Mouse (Mus musculus) hindbrain, embryonic 13.5 days (tissue): ENCODE measurements around the gene Sirpb1b. TPM values are rescaled to one million over a fixed set of nuclear protein-coding genes. Genes with fewer than 3 reads are reported as not detected.
"Not testable (repeated sequence)": the region's sequence is repeated elsewhere in the genome, so short reads cannot be mapped to it uniquely, and the experiment has no call there.

ENCODE experiments used
- ATAC-seq: fragments of 200-750 bp; cut with Nextera tagmentation; 2 replicates; pipeline ENCODE4 v1.8.0; 2017; ENCODE audit warnings: moderate TSS enrichment; ENCODE audit not compliant: low FRiP score
- H3K27ac ChIP-seq: fragments of 300-500 bp; sonication (generic); 2 replicates; pipeline ENCODE4 v1.5.1; 2015; ENCODE audit warnings: inconsistent platforms, mild to moderate bottlenecking, moderate library complexity
- H3K27me3 ChIP-seq: fragments of 300-500 bp; sonication (generic); 2 replicates; pipeline ENCODE4 v1.6.1; 2015; ENCODE audit warnings: mild to moderate bottlenecking, inconsistent platforms
- H3K36me3 ChIP-seq: fragments of 300-500 bp; sonication (generic); 2 replicates; pipeline ENCODE4 v1.6.1; 2015; ENCODE audit warnings: mild to moderate bottlenecking, inconsistent platforms
- H3K4me1 ChIP-seq: fragments of 300-500 bp; sonication (generic); replicated peaks from 2 replicates; pipeline ENCODE4 v1.6.1; 2015; ENCODE audit warnings: inconsistent platforms
- H3K4me2 ChIP-seq: fragments of 300-500 bp; sonication (generic); 2 replicates; pipeline ENCODE4 v1.6.1; 2015; ENCODE audit warnings: inconsistent platforms, mild to moderate bottlenecking, moderate library complexity
- H3K4me3 ChIP-seq: fragments of 300-500 bp; sonication (generic); 2 replicates; pipeline ENCODE4 v1.5.1; 2015; ENCODE audit warnings: mild to moderate bottlenecking, inconsistent platforms
- H3K9ac ChIP-seq: fragments of 300-500 bp; sonication (generic); 2 replicates; pipeline ENCODE4 v1.6.1; 2015; ENCODE audit warnings: mild to moderate bottlenecking, inconsistent platforms
- H3K9me3 ChIP-seq: fragments of 300-500 bp; sonication (generic); 2 replicates; pipeline ENCODE4 v1.6.1; 2016; ENCODE audit warnings: inconsistent platforms
- WGBS: fragments of 180-500 bp; shearing (Covaris S2); methylation state at CpG from one replicate; pipeline ENCODE4 v1.1.7; 2015; 5-methylcytosine and 5-hydroxymethylcytosine counted together
- polyA plus RNA-seq: library from polyadenylated mRNA; unstranded; fragments of >200 nt; fragmentation: Nextera tagmentation; extraction: Ambion mirVana; gene quantifications from 2 replicates; pipeline ENCODE4 v1.2.1, GENCODE M21; 2015

Gene Sirpb1b
- not detected in 2 replicates for polyA plus RNA-seq

GRCm38 (mm10) chr3:15574887-15575286 is at the start of gene Sirpb1b:
Gene Sirpb1b (minus strand): TSS chr3:15575065.
- H3K4me1 ChIP-seq, ATAC-seq, H3K27ac ChIP-seq, H3K4me2 ChIP-seq, H3K36me3 ChIP-seq, H3K9ac ChIP-seq, H3K9me3 ChIP-seq, H3K4me3 ChIP-seq, H3K27me3 ChIP-seq: not testable (repeated sequence)
- WGBS: 76% methylated on average over 1 of the region's 1 CpGs

GRCm38 (mm10) chr3:15590377-15591117 is 15.7 kb upstream of the Sirpb1b start:
- ATAC-seq, H3K4me3 ChIP-seq, H3K27me3 ChIP-seq, H3K4me1 ChIP-seq, H3K9ac ChIP-seq, H3K27ac ChIP-seq, H3K9me3 ChIP-seq, H3K4me2 ChIP-seq, H3K36me3 ChIP-seq: not testable (repeated sequence)
- 93% methylated on average over 2 of the region's 2 CpGs for WGBS

DNA sequence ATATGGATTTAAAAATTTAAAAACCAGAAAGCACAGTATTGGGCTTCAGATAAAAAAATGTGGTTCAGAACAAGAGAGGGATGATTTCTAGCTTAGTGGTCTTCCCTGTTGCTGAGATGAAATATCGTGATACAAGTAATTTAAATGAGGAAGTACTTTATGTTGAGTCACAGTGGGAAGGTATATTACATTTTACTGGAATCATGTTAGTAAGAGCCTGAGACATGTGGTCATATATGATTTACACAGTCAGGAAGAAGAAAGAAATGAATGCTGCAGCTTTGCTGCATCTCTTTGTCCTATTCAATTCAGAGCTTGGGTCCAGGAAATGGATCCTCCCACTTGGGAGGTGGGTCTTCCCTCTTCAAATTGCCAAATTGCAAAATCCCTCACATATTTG is 11.8 kb upstream of the Sirpb1b start:
- WGBS: 88% methylated on average over 1 of the region's 1 CpGs

GRCm38 (mm10) chr3:15583452-15583851 is 8.6 kb upstream of the Sirpb1b start:
- no peaks in the 10 kb centered on the region for H3K4me1 ChIP-seq
- peaks cover 12% of the 10 kb centered on the region; the same call in 1 of the 2 replicates for H3K9me3 ChIP-seq
- no peak for ATAC-seq
- H3K27ac ChIP-seq: no peak overlapping the region
- no peak overlapping the region for H3K4me2 ChIP-seq
- H3K4me3 ChIP-seq: no peak overlapping the region
- no peaks in the 10 kb centered on the region for H3K27me3 ChIP-seq
- H3K9ac ChIP-seq: no peak overlapping the region
- WGBS: 93% methylated on average over 1 of the region's 1 CpGs
- no peaks in the 10 kb centered on the region for H3K36me3 ChIP-seq

More for the DNA sequence above, 11.8 kb upstream of the Sirpb1b start:
- not testable (repeated sequence) for H3K4me2 ChIP-seq, H3K4me1 ChIP-seq, H3K36me3 ChIP-seq, H3K27ac ChIP-seq, ATAC-seq, H3K9ac ChIP-seq, H3K27me3 ChIP-seq, H3K4me3 ChIP-seq
- H3K9me3 ChIP-seq: peaks cover 12% of the 10 kb centered on the region; the same call in 1 of the 2 replicates

- not testable (repeated sequence) for H3K4me3 ChIP-seq, H3K9ac ChIP-seq, H3K4me1 ChIP-seq, H3K27me3 ChIP-seq, H3K27ac ChIP-seq, H3K4me2 ChIP-seq, H3K36me3 ChIP-seq, ATAC-seq
- WGBS: 86% methylated on average over 3 of the region's 3 CpGs
- H3K9me3 ChIP-seq: peaks cover 12% of the 10 kb centered on the region; the same call in 1 of the 2 replicates
Measured at GRCm38 (mm10) chr3:15582948-15583347, 8.1 kb upstream of the Sirpb1b start.

DNA sequence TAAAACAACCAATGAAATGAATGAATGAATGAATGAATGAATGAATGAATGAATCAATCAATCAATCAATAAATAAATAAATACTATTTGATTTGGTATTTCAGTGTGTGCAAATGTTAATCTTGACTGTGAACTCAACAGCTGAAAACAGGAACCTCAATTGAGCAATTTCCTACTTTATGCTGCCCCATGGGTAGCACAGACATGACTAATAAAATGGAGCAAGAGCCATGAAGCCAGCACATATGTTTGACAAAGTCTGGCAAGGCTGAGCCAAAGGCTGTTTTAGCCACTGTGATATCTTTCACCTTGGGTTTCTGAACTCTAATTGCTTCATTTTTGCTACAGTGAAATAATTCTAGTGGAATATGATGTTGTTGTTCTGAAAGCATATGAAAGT is 1.6 kb upstream of the Sirpb1b start:
- not testable (repeated sequence) for H3K9me3 ChIP-seq, H3K27ac ChIP-seq, H3K4me1 ChIP-seq, H3K4me2 ChIP-seq, H3K27me3 ChIP-seq, H3K4me3 ChIP-seq, ATAC-seq, H3K9ac ChIP-seq, H3K36me3 ChIP-seq

DNA sequence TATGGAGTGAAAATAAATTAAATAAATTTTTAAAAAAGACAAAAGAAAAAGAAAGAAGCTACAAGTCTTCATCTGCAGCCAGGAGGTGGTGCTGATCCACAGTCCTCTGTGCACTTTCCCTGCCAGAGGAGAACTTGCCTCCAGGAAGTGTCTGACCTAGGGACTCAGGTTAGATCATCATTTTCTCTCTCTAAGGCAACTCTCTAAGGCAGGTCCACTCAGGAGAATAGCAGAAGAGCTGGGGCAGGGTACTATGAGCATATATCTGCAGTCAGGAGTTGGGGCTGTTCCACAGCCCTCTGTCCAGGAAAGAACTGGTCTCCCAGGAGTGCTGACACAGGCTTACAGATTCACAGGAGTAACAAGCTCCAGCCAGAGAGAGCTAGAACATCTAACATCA is 46.3 kb downstream of the Sirpb1b start:
- H3K4me3 ChIP-seq: no peak overlapping the region
- no peak overlapping the region for H3K9ac ChIP-seq
- H3K27me3 ChIP-seq: no peaks in the 10 kb centered on the region
- H3K36me3 ChIP-seq: no peaks in the 10 kb centered on the region
- no peak overlapping the region for H3K27ac ChIP-seq
- peaks cover 5% of the 10 kb centered on the region; the same call in 1 of the 2 replicates for H3K9me3 ChIP-seq
- no peak overlapping the region for H3K4me2 ChIP-seq
- no peak for ATAC-seq
- H3K4me1 ChIP-seq: no peaks in the 10 kb centered on the region

GRCm38 (mm10) chr3:15513608-15514007 is 61.3 kb downstream of the Sirpb1b start:
- H3K9me3 ChIP-seq, H3K36me3 ChIP-seq, H3K4me1 ChIP-seq, H3K9ac ChIP-seq, ATAC-seq, H3K4me2 ChIP-seq, H3K27ac ChIP-seq, H3K4me3 ChIP-seq, H3K27me3 ChIP-seq: not testable (repeated sequence)
- 90% methylated on average over 11 of the region's 11 CpGs for WGBS

DNA sequence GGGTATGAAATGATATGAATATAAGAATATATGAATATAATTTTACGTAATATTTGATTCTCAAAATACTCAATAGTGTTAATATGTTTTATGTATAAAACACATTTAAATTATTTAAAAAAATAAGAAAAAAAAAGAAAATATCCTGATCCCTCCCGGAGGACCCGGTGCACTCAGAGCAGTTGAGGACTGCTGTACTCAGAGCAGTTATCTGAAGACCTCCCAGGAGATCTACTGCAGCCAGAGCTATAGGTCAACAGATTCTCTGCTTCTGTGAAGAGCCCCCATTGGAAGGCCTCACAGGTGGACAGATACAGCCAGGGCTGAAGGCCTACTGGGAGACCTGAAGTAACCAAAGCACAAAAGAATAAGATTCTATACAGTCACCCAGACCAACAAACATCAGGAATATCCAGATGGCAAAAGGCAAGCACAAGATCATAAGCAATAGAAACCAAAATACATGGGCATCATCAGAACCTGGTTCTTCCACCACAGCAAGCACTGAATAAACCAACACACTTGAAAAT is 67.0 kb downstream of the Sirpb1b start:
- not testable (repeated sequence) for H3K4me3 ChIP-seq, H3K27ac ChIP-seq, H3K9me3 ChIP-seq, ATAC-seq, H3K27me3 ChIP-seq, H3K36me3 ChIP-seq, H3K4me2 ChIP-seq, H3K9ac ChIP-seq, H3K4me1 ChIP-seq
- WGBS: 82% methylated on average over 3 of the region's 3 CpGs

- not testable (repeated sequence) for H3K4me2 ChIP-seq, H3K4me1 ChIP-seq, H3K27me3 ChIP-seq, H3K4me3 ChIP-seq, H3K36me3 ChIP-seq, H3K9me3 ChIP-seq, H3K9ac ChIP-seq, ATAC-seq, H3K27ac ChIP-seq
- WGBS: 84% methylated on average over 2 of the region's 2 CpGs
Measured at GRCm38 (mm10) chr3:15474831-15475230, 100.0 kb downstream of the Sirpb1b start.

DNA sequence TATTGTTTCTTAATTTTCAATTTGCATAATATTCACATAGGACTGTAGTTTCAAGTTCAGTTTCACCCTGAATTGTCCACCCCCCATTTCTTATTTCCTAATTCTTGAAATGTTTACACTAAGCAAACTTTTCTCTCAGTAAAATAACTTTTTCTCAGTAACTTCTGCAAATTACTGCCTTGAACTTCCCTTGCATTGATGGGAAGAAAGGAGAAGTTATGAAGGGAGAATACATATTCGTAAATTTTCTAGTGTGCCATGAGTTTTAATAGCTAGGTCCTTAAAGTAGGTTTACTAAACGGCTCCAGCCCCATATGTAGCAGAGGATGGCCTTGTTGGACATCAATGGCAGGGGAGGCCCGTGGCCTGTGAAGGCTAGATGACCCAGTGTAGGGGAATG is 104.7 kb downstream of the Sirpb1b start:
- ATAC-seq: not testable (repeated sequence)

More for the DNA sequence above, 104.7 kb downstream of the Sirpb1b start:
- not testable (repeated sequence) for H3K27me3 ChIP-seq, H3K4me2 ChIP-seq, H3K36me3 ChIP-seq, H3K4me3 ChIP-seq, H3K27ac ChIP-seq, H3K4me1 ChIP-seq, H3K9me3 ChIP-seq, H3K9ac ChIP-seq
- 82% methylated on average over 1 of the region's 3 CpGs for WGBS
